Mouse (Mus musculus) limb, embryonic 12.5 days (tissue): ENCODE measurements around the gene Pttg1ip. TPM values are rescaled to one million over a fixed set of nuclear protein-coding genes. Genes with fewer than 3 reads are reported as not detected.

Source experiments
- ATAC-seq: fragments of 200-750 bp; cut with Nextera tagmentation; 2 replicates; pipeline ENCODE4 v1.8.0; 2017; ENCODE audit warnings: low read depth, moderate TSS enrichment; ENCODE audit not compliant: insufficient number of reproducible peaks, insufficient read depth, low FRiP score, low TSS enrichment
- H3K27ac ChIP-seq: fragments of 300-500 bp; sonication (generic); 2 replicates; pipeline ENCODE4 v1.5.1; 2016; ENCODE audit warnings: mild to moderate bottlenecking, moderate library complexity
- H3K27me3 ChIP-seq: fragments of 300-500 bp; sonication (generic); 2 replicates; pipeline ENCODE4 v1.6.1; 2016; ENCODE audit warnings: mild to moderate bottlenecking, moderate library complexity
- H3K36me3 ChIP-seq: fragments of 300-500 bp; sonication (generic); 2 replicates; pipeline ENCODE4 v1.6.1; 2016; ENCODE audit warnings: mild to moderate bottlenecking, moderate library complexity
- H3K4me1 ChIP-seq: fragments of 300-500 bp; sonication (generic); replicated peaks from 2 replicates; pipeline ENCODE4 v1.6.1; 2016
- H3K4me2 ChIP-seq: fragments of 300-500 bp; sonication (generic); 2 replicates; pipeline ENCODE4 v1.6.1; 2016; ENCODE audit warnings: mild to moderate bottlenecking, moderate library complexity
- H3K4me3 ChIP-seq: fragments of 300-500 bp; sonication (generic); replicated peaks from 2 replicates; pipeline ENCODE4 v1.5.1; 2016; ENCODE audit warnings: mild to moderate bottlenecking
- H3K9ac ChIP-seq: fragments of 300-500 bp; sonication (generic); replicated peaks from 2 replicates; pipeline ENCODE4 v1.6.1; 2016; ENCODE audit warnings: mild to moderate bottlenecking, moderate library complexity
- H3K9me3 ChIP-seq: fragments of 300-500 bp; sonication (generic); 2 replicates; pipeline ENCODE4 v1.6.1; 2016; ENCODE audit warnings: mild to moderate bottlenecking, moderate library complexity
- WGBS: fragments of 180-500 bp; shearing (Covaris S2); methylation state at CpG from one replicate; pipeline ENCODE4 v1.1.7; 2016; 5-methylcytosine and 5-hydroxymethylcytosine counted together
- polyA plus RNA-seq: library from polyadenylated mRNA; unstranded; fragments of >200 nt; fragmentation: Nextera tagmentation; extraction: Ambion mirVana; gene quantifications from 2 replicates; pipeline ENCODE4 v1.2.1, GENCODE M21; 2016

Pttg1ip gene
- polyA plus RNA-seq, 1 experiment from 2014 or later = 83.6 TPM

DNA sequence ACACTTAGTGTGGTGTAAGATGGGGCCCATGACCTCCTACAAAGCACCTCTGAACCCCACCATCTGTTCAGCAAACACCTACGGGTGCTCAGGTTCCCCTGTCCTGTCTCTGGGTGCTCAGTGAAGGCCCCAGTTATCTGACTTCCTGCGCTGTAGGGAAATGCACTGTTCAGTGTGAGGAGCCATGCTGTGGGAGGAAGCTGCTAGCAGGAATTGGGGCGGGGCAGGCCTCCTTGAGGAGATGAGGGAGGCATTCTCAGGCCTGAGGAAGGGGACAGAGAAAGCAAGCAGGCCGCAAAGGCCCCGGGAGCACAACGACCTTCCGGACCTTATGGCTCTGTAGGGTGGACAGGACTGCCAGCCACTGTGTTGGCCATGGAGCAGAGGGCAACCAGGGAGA, 7.6 kb downstream of the Pttg1ip start:
- WGBS = 73% methylated on average over 7 of the region's 7 CpGs
- H3K4me1 ChIP-seq = peaks cover 18% of the 10 kb centered on the region
- no peak overlapping the region for H3K4me2 ChIP-seq
- H3K9ac ChIP-seq = no peak overlapping the region; the same call in 1 of the 2 replicates
- 0 out of 2 replicates have a peak, but pooled peaks cover 2% of the 10 kb centered on the region for H3K9me3 ChIP-seq
- H3K36me3 ChIP-seq = peaks cover 78% of the 10 kb centered on the region
- ATAC-seq = no peak
- no peaks in the 10 kb centered on the region for H3K27me3 ChIP-seq
- H3K27ac ChIP-seq = 0 out of 2 replicates have a peak overlapping the region, but pooled peaks have one; percentile 17
- H3K4me3 ChIP-seq = no peak overlapping the region

DNA sequence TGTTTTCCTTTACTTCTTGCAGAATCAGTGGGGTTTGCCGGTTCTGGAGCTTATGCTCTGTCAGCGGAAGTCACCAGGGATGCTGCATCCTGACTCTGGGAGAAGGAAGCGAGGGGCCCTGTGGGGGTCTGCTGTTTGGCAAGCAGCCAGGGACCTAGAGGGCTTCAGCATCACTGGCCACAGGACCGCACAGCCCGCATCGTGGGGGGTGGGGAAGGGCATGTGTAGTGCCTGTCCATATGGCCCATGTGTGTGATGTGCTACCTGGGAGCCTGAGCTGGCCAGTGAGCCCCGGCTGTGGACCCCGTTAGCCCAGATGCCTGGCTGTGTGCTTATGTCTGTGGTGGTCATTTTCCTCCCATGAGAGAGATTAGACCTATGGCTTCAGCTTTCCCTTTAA, 8.2 kb downstream of the Pttg1ip start:
- Histone ChIP-seq H3K27me3 (no peaks in the 10 kb centered on the region), H3K4me1 (peaks cover 18% of the 10 kb centered on the region), H3K4me2 (no peak overlapping the region), H3K9ac (no peak overlapping the region), H3K9me3 (0 out of 2 replicates have a peak, but pooled peaks cover 3% of the 10 kb centered on the region), H3K4me3 (no peak overlapping the region), H3K27ac (0 out of 2 replicates have a peak overlapping the region, but pooled peaks have one; percentile 17), H3K36me3 (peaks cover 84% of the 10 kb centered on the region)
- WGBS = 82% methylated on average over 8 of the region's 8 CpGs
- no peak for ATAC-seq

DNA sequence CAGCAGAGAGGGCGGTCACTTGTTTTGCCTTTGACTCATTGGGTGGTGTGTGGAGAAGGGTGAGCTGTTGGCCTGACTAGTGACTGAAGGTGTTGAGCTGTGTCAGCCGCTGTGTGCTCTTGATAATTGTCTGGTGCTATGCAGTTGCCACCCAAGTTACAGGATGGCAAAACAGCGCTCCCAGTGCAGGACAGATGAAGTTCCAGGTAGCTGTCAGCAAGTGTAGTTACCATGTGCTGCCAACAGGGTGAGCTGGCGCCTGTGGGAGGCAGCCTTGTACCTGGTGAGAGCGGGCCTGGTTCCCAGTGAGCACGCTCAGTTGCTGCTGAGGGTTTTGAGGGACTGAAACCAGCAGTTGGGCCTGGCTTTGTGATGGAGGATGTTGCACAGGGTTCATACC, 9.3 kb downstream of the Pttg1ip start:
- H3K9me3 ChIP-seq = 0 out of 2 replicates have a peak, but pooled peaks cover 3% of the 10 kb centered on the region
- H3K4me2 ChIP-seq = no peak overlapping the region
- H3K4me3 ChIP-seq = no peak overlapping the region
- 45% methylated on average over 6 of the region's 6 CpGs for WGBS
- H3K9ac ChIP-seq = no peak overlapping the region
- H3K27ac ChIP-seq = no peak overlapping the region
- H3K4me1 ChIP-seq = peaks cover 18% of the 10 kb centered on the region
- peaks cover 90% of the 10 kb centered on the region for H3K36me3 ChIP-seq
- H3K27me3 ChIP-seq = no peaks in the 10 kb centered on the region
- ATAC-seq = peak; percentile 80

DNA sequence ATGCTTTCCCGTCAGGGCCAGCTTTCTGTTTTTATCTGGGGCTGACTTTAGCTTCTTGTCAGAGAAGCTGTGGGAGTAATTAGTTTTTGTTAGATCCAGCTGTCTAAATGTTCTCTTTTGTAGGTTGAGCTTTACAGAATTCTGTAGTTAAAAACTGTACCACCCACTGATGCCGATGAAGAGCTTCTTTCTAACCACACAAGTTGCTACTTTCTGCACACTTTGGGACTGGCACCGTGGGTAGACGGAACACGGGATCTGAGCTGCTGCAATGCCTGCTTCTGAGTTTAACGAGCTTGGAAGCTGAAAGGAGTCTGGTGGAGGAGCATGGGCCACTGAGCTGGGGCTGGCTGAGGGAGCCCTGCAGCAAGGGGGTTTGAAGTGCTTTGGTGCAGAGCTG, 10.0 kb downstream of the Pttg1ip start:
- H3K9me3 ChIP-seq = 0 out of 2 replicates have a peak, but pooled peaks cover 3% of the 10 kb centered on the region
- H3K4me3 ChIP-seq = no peak overlapping the region
- peaks cover 92% of the 10 kb centered on the region for H3K36me3 ChIP-seq
- ATAC-seq = no peak
- no peak overlapping the region; the same call in 1 of the 2 replicates for H3K9ac ChIP-seq
- peaks cover 18% of the 10 kb centered on the region for H3K4me1 ChIP-seq
- no peaks in the 10 kb centered on the region for H3K27me3 ChIP-seq
- WGBS = 58% methylated on average over 6 of the region's 6 CpGs
- no peak overlapping the region for H3K27ac ChIP-seq
- H3K4me2 ChIP-seq = no peak overlapping the region

DNA sequence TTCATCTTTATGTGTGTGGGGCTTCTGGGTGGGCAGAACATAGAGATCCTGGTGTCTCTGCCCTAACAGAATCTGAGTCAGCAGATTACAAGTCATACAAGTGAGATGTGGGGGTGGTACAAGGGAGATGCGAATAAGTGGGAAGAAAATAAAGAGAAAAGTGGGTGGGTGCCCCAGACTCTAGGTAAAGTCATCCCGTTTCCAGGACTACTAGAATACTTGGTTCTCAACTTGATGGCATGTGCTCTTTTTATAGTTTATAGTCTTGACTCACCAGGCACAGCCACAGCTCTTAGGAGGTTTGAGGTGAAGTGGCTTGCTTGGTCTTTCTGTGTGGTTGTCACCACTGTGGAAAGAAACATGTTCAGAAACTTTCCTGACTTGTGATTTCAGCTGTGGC, 14.5 kb downstream of the Pttg1ip start:
- no peak overlapping the region for H3K9ac ChIP-seq
- no peak overlapping the region for H3K27ac ChIP-seq
- H3K4me2 ChIP-seq = no peak overlapping the region
- no peaks in the 10 kb centered on the region for H3K4me1 ChIP-seq
- ATAC-seq = no peak
- peaks cover 77% of the 10 kb centered on the region for H3K36me3 ChIP-seq
- no peaks in the 10 kb centered on the region for H3K27me3 ChIP-seq
- WGBS = 95% methylated on average over 2 of the region's 2 CpGs
- 0 out of 2 replicates have a peak, but pooled peaks cover 3% of the 10 kb centered on the region for H3K9me3 ChIP-seq
- no peak overlapping the region for H3K4me3 ChIP-seq

DNA sequence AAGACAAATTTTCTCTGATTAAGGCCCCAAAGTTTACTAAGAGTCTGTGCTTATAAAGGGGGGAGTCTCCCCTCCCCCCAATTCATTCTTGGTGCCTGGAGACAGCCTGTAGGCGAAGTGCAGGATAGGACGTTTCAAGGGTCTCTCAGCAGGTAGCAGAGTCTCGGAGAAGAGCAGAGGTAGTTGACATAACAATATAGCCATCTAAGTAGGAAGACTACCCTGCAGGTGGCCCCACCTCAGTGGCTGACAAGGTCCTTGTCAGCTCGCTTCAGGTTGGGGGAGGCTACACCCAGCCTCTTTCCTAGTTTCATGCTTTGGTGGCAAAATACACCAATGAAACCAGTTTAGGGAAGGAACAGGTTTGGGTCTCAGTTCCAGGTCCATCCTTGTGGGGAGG, 21.5 kb downstream of the Pttg1ip start:
- H3K4me2 ChIP-seq = no peak overlapping the region
- no peak for ATAC-seq
- peaks cover 18% of the 10 kb centered on the region for H3K36me3 ChIP-seq
- no peaks in the 10 kb centered on the region for H3K27me3 ChIP-seq
- H3K4me1 ChIP-seq = peaks cover 12% of the 10 kb centered on the region
- H3K27ac ChIP-seq = no peak overlapping the region
- H3K4me3 ChIP-seq = no peak overlapping the region
- WGBS = 63% methylated on average over 4 of the region's 4 CpGs
- 0 out of 2 replicates have a peak, but pooled peaks cover 7% of the 10 kb centered on the region for H3K9me3 ChIP-seq
- H3K9ac ChIP-seq = no peak overlapping the region

DNA sequence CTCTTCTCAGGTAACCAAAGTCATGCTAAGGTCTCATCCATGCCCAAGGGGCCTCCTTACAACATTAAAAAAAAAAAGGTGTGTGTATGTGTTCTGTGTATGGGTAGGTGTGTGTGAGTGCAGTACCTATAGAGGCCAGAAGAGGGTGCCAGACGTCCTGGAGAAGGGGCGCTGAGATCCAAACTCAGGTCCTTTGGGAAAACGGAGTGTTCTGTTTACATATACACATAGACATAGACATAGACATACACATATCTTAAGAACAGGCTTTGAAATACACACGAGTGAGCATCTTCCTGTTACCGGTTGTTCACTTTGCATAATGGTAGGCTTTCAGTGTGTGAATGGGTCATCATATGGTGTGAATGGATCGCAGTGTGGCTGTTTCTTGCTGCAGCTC, 22.6 kb downstream of the Pttg1ip start:
- 0 out of 2 replicates have a peak, but pooled peaks cover 7% of the 10 kb centered on the region for H3K9me3 ChIP-seq
- peaks cover 12% of the 10 kb centered on the region for H3K4me1 ChIP-seq
- H3K4me3 ChIP-seq = no peak overlapping the region
- H3K27me3 ChIP-seq = no peaks in the 10 kb centered on the region
- no peak overlapping the region for H3K27ac ChIP-seq
- H3K4me2 ChIP-seq = no peak overlapping the region
- no peak for ATAC-seq
- WGBS = 92% methylated on average over 6 of the region's 6 CpGs
- H3K36me3 ChIP-seq = peaks cover 15% of the 10 kb centered on the region
- H3K9ac ChIP-seq = no peak overlapping the region

DNA sequence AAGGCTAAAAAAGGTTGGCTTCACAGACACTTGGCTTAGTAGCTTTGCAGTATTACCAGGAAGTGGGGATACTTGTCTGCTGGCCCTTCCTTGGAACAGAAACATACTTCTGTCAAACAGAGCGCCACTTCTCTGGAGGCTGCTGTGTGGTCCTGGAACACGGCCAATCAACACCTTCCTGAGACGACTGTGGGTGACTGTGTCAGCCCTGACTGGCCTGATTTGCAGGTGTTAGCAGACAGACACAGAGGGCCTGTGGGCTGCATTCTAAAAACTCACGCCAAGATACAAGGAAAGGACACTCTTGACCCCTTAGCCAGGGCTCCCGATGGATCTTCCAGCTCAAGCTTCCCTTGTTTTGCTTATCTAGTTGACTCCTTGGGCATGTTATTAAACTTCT, 23.4 kb downstream of the Pttg1ip start:
- H3K4me1 ChIP-seq = peaks cover 12% of the 10 kb centered on the region
- no peak for ATAC-seq
- peaks cover 21% of the 10 kb centered on the region for H3K36me3 ChIP-seq
- peak overlapping the region; percentile 94 for H3K27ac ChIP-seq
- no peak overlapping the region for H3K4me2 ChIP-seq
- H3K27me3 ChIP-seq = no peaks in the 10 kb centered on the region
- H3K9me3 ChIP-seq = 0 out of 2 replicates have a peak, but pooled peaks cover 7% of the 10 kb centered on the region
- whole genome bisulfite sequencing = 78% methylated on average over 5 of the region's 5 CpGs
- H3K4me3 ChIP-seq = no peak overlapping the region
- no peak overlapping the region for H3K9ac ChIP-seq

DNA sequence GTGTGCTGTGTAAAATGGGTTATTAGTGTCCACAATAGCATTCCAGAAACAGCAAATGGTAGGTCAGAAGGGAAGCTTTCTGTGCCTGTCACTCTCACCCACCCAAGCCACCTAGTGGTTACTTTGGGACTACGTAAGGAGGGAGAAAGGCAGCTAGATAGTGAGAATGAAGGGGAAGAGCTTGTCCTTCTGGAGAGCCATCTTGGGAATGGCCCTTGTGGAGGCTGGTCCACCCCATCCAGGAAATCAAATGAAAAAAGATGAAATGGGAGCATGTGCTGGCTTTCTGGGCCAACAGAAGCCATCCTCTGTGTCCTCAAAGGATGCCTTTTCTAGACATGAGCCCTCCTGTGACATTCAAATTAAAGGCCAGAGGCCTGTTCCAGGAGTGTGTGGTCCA, 23.8 kb downstream of the Pttg1ip start:
- H3K36me3 ChIP-seq = peaks cover 25% of the 10 kb centered on the region
- 0 out of 2 replicates have a peak, but pooled peaks cover 7% of the 10 kb centered on the region for H3K9me3 ChIP-seq
- H3K4me1 ChIP-seq = peaks cover 12% of the 10 kb centered on the region
- H3K27ac ChIP-seq = peak overlapping the region; percentile 94
- peak overlapping the region; percentile 82 for H3K9ac ChIP-seq
- H3K27me3 ChIP-seq = no peaks in the 10 kb centered on the region
- H3K4me2 ChIP-seq = peak overlapping the region; percentile 85
- WGBS = 69% methylated on average over 1 of the region's 1 CpGs
- H3K4me3 ChIP-seq = peak overlapping the region; percentile 60
- ATAC-seq = peak; percentile 1; the same call in 1 of the 2 replicates

DNA sequence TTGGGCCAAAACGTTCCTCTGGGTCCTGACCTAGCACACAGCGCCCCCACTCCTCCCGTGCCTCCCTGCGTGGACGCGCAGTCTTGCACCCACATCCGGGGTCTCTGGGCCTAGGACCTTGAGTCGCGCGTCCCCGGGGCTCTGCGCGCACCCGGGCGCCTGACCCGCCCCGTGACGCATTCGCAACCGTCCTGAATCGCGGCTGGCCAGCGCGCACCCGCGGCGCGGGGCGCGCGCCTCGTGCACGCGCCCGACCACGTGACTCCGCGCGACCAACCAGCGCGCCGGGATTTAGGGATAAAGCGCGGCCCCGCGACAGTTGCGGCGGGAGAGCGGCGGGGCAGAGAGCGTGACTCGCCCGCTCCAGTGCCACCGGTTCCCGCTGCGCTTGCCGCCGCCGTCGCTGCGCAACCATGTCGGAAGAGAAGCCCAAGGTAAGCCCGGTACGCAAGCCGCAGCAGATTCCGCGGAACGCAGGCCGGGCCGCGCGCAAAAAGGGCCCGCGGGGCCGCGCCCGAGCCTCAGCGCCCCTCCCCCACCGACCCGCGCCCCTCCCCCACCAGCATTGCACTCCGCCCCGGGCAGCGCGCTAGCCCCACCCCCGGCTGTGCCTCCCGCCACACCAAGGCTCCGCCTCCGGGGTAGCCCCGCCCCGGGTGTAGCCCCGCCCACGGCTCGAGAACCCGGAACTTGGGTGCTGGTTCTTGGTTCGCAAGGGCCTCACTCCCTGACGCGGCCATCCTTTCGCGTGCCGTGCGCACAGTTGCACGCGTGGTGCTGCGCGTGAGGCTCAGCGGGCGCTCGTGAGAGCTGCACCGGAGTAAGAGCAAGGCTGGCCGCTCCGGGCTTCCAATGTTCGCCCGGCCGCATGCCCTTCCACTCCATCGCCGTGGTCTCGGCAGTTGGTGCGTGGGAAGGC, 24.6 kb downstream of the Pttg1ip start, which contains the start of the genes Sumo3 and Gm49325:
Gene Sumo3 (plus strand): TSS at position 190 of the 919 bp plus-strand sequence.
Gene Gm49325 (plus strand): TSS at position 290 of the 919 bp plus-strand sequence.
- peak within 1 kb of the TSS; percentile 82 for H3K9ac ChIP-seq
- H3K4me1 ChIP-seq = peaks cover 12% of the 10 kb centered on the region
- H3K27ac ChIP-seq = peak within 1 kb of the TSS; percentile 94
- H3K36me3 ChIP-seq = peaks cover 33% of the 10 kb centered on the region
- WGBS = 2% methylated on average over 103 of the region's 119 CpGs
- no peaks in the 10 kb centered on the region for H3K27me3 ChIP-seq
- peak; percentile 67 for ATAC-seq
- peak within 1 kb of the TSS; percentile 60 for H3K4me3 ChIP-seq
- H3K4me2 ChIP-seq = peak within 1 kb of the TSS; percentile 85
- H3K9me3 ChIP-seq = 0 out of 2 replicates have a peak, but pooled peaks cover 7% of the 10 kb centered on the region

DNA sequence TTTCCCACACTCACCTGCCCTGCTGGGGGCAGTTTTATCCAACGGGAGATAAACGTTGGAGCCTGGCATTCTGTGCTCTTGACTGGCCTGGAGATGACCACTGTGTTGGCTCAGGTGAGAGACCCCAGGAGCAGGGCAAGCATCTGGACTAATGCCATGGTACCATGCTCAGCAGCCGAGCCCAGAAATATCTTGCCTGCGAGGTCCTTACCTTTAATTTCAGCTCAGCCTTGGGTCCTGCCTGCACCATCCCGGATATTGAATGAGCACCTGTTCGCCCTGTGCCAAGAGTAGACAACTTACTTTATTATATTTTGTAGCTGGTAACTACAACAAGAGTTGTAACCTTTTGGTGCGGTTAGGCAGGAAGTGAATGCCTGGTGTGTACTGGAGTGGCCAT, 25.3 kb downstream of the Pttg1ip start:
- H3K4me3 ChIP-seq = peak overlapping the region; percentile 60
- peaks cover 12% of the 10 kb centered on the region for H3K4me1 ChIP-seq
- H3K9me3 ChIP-seq = 0 out of 2 replicates have a peak, but pooled peaks cover 7% of the 10 kb centered on the region
- H3K27ac ChIP-seq = peak overlapping the region; percentile 94; the same call in 1 of the 2 replicates
- H3K27me3 ChIP-seq = no peaks in the 10 kb centered on the region
- 47% methylated on average over 7 of the region's 7 CpGs for WGBS
- peaks cover 40% of the 10 kb centered on the region for H3K36me3 ChIP-seq
- peak overlapping the region; percentile 82 for H3K9ac ChIP-seq
- ATAC-seq = no peak
- peak overlapping the region; percentile 85 for H3K4me2 ChIP-seq
